Mouse (Mus musculus) liver, embryonic 14.5 days (tissue): ENCODE results near the gene Gm6899.

Experiments used
- CTCF ChIP-seq: IDR thresholded peaks from 2 replicates; pipeline ENCODE4 v1.5.1; 2016; ENCODE audit warnings: antibody characterized with exemption, low read depth, control low read depth
- EP300 ChIP-seq: IDR thresholded peaks from 2 replicates; pipeline ENCODE4 v1.6.1; 2016; ENCODE audit warnings: antibody characterized with exemption, low read depth

DNA sequence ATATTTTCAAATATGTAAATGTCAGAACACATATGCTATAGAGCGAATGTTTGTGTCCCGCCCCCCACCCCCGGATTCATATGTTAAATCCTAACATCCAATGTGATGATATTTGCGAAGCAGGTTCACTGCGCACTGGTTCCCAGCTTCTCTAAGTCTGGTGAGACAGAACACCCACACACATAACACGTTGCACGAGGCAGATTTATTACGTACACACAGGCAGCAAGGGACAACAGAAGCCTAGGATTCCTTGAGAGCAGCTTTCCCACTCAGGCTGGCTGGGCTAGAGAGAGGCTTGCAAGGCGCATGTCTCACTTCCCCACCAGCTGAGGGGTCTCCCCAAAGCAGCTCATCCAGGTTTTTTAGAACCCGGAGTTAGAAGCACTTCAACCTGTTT is 15.8 kb downstream of the Gm6899 start:
- TF ChIP-seq EP300 (no peak), CTCF (no peak)
